Mouse (Mus musculus): ENCODE measurements around the gene Timm13. TPM values are rescaled to one million over a fixed set of nuclear protein-coding genes. Genes with fewer than 3 reads are reported as not detected.

The Timm13 gene
- polyA plus RNA-seq, 1 experiment from 2014 or later, result 266 TPM

DNA sequence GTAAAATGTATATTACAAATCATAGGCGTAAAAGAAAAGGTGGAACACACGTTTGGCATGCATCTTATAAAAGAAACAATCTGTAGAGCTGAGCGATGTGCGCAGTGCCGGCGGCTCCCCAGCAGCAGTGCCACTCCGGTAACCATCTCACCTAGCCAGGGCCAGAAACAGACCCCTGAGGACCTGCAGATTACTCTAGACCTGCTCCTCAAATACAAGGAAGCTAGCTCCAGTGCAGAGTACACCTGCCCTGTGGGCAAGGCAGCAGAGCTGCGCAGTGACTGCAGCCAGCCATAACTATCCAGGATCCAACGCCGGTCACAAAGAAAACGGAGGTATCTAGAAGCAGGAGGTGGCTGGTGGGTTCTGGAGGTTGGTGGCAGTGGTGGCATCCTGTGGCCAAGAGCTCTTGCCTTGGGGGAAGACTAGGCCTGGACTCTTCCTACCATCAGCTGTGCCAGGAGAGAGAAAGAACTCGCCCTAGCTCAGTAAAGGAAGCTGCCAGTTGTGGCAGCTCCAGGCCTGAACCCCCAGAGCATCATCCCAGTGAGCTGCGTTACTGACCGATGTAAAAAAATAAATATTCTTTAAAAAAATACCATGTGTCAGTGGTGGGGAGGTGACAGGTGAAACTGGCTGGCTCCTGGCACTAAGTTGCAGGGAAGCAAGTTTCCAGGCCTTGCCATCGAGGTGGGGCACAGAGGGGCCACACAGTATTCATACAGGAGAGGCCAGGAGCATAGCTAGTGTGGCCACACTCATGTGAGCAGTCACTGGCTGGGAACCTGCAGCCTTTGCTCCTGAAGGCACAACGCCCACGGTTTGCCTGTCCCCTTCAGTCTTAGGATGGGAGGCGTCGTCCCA is 872 bp upstream of the Timm13 start:
- WGBS (ENCODE audit: insufficient replicate concordance), result 86% methylated on average over 19 of the region's 19 CpGs
- peak overlapping the region; percentile 44 for H3K9ac ChIP-seq
- peak overlapping the region; percentile 89 for H3K4me2 ChIP-seq
- H3K36me3 ChIP-seq, result peaks cover 62% of the 10 kb centered on the region
- H3K4me1 ChIP-seq (replicated peaks), result peaks cover 37% of the 10 kb centered on the region
- peak overlapping the region; percentile 68 for H3K27ac ChIP-seq
- H3K9me3 ChIP-seq (replicated peaks), result no peaks in the 10 kb centered on the region
- DNase-seq, result no peak
- H3K4me3 ChIP-seq (replicated peaks), result peak overlapping the region; percentile 79
- ATAC-seq (ENCODE audit: low read depth), result no peak
- no peaks in the 10 kb centered on the region for H3K27me3 ChIP-seq

DNA sequence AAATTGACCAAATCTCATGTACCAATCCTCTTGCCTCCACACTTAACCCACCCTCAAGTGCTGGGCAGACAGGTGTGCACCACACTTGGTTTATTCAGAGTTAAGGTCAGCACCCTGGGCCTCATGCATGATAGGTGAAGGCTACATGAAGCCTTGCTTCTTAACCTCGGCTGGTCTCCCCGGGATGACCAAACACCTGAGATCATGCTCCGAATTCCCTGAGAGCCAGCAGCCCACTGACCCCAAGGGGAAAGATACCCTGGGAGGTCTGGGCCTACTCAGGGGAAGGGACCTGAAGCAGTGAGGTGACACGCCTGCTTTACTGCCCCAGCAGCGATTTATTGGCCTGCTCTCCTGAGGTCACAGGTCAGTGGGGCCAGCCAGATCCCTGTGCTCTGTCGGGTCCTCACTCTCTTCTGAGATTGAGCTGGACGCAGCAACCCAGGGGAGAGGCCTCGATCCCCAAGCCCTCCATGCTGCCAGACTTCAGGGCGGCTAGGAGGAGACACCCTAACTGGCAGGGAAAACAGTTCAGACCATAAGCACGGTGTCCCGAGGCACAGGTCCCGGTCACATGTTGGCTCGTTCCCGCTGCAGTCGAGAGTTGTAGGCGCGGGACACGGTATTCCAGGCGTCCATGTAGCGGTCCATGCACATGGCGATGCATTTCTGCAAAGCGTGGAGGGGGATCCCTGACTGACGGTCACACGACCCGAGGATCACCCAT is 1.0 kb downstream of the Timm13 start:
- Histone ChIP-seq H3K27ac (peak overlapping the region; percentile 86), H3K4me2 (peak overlapping the region; percentile 89), H3K9me3 (replicated peaks) (no peaks in the 10 kb centered on the region), H3K27me3 (no peaks in the 10 kb centered on the region), H3K4me1 (replicated peaks) (peaks cover 37% of the 10 kb centered on the region), H3K36me3 (peaks cover 45% of the 10 kb centered on the region), H3K9ac (peak overlapping the region; percentile 83), H3K4me3 (replicated peaks) (peak overlapping the region; percentile 79)
- ATAC-seq (ENCODE audit: low read depth) (no peak), DNase-seq (no peak)
- 13% methylated on average over 25 of the region's 25 CpGs for WGBS (ENCODE audit: insufficient replicate concordance)

DNA sequence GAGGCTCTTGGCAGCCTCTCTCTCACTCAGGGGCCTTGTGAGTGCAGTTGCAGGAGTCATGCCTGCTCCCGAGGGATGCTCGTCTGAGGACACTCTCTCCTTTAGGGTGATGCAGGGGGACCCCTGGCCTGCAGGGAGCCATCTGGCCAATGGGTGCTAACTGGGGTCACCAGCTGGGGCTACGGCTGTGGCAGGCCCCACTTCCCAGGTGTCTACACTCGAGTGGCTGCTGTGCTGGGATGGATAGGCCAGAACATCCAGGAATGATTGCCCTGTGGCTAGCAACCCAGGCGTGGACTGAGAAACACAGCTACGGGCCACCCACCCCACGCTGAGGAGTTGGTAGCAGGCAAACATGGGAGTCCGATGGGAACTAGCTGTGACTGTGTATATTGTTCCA is 1.7 kb downstream of the Timm13 start:
- DNase-seq (no peak), ATAC-seq (ENCODE audit: low read depth) (no peak)
- Histone ChIP-seq H3K36me3 (peaks cover 39% of the 10 kb centered on the region), H3K9ac (peak overlapping the region; percentile 83), H3K27ac (no peak overlapping the region), H3K9me3 (replicated peaks) (no peaks in the 10 kb centered on the region), H3K27me3 (no peaks in the 10 kb centered on the region), H3K4me1 (replicated peaks) (peaks cover 37% of the 10 kb centered on the region), H3K4me2 (peak overlapping the region; percentile 89), H3K4me3 (replicated peaks) (peak overlapping the region; percentile 79)
- 79% methylated on average over 8 of the region's 8 CpGs for WGBS (ENCODE audit: insufficient replicate concordance)

DNA sequence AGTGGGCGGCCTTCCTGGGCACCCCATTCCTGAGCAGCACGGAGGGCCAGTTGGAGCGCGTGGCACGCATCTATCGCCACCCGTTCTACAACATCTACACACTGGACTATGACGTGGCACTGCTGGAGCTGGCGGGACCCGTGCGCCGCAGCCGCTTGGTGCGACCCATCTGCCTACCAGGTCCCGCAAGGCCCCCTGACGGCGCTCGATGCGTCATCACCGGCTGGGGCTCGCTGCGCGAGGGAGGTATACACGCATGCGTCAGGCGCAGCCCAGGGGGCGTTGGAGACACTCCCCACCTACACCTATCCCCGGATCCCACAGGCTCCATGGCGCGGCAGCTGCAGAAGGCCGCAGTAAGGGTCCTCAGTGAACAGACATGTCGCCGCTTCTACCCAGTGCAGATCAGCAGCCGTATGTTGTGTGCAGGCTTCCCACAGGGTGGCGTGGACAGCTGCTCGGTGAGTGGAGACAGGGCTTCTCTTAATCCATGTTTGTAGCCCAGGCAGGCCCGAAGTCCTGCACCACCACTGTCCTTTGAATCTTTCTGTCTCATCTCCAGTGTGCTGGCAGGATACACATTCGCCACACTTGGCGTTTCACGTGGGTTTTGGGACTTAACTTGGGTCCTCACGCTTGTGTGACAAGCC is 2.8 kb downstream of the Timm13 start:
- DNase-seq (no peak), ATAC-seq (ENCODE audit: low read depth) (no peak)
- Histone ChIP-seq H3K36me3 (peaks cover 28% of the 10 kb centered on the region), H3K9ac (peak overlapping the region; percentile 7; the same call in 1 of the 2 replicates), H3K4me2 (peak overlapping the region; percentile 31), H3K27me3 (no peaks in the 10 kb centered on the region), H3K4me3 (replicated peaks) (no peak overlapping the region), H3K27ac (no peak overlapping the region; the same call in 1 of the 2 replicates), H3K4me1 (replicated peaks) (peaks cover 37% of the 10 kb centered on the region), H3K9me3 (replicated peaks) (no peaks in the 10 kb centered on the region)
- 57% methylated on average over 41 of the region's 41 CpGs for WGBS (ENCODE audit: insufficient replicate concordance)

GRCm38 (mm10) chr10:80896581-80897485 is 3.9 kb downstream of the Timm13 start:
- WGBS (ENCODE audit: insufficient replicate concordance), result 64% methylated on average over 24 of the region's 24 CpGs
- H3K4me3 ChIP-seq (replicated peaks), result no peak overlapping the region
- no peak overlapping the region for H3K9ac ChIP-seq
- H3K4me1 ChIP-seq (replicated peaks), result peaks cover 37% of the 10 kb centered on the region
- DNase-seq, result no peak
- ATAC-seq (ENCODE audit: low read depth), result no peak
- H3K27me3 ChIP-seq, result no peaks in the 10 kb centered on the region
- H3K4me2 ChIP-seq, result no peak overlapping the region
- H3K9me3 ChIP-seq (replicated peaks), result no peaks in the 10 kb centered on the region
- no peak overlapping the region for H3K27ac ChIP-seq
- H3K36me3 ChIP-seq, result peaks cover 21% of the 10 kb centered on the region

DNA sequence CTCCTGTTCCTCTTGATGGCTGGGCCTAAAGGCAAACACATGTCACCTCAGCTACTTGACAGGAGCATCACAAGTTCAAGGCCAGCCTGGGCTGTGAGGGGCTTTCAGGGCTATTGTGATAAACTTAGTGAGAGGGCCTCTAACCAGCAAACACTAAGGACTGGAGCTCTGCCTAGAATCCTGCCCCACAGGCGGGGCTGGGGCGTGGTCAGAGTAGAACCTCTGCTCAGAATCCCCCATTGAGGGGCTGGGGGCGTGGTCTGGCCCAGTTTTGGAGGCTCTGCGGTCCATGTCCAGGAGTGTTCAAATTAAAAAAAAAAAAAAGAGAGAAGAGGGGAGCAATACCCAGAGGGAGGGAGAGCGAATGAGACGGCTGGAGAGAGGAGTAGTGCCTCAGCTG is 5.1 kb downstream of the Timm13 start:
- Histone ChIP-seq H3K9ac (no peak overlapping the region), H3K36me3 (peaks cover 21% of the 10 kb centered on the region), H3K4me2 (no peak overlapping the region), H3K4me1 (replicated peaks) (peaks cover 30% of the 10 kb centered on the region), H3K27ac (no peak overlapping the region), H3K9me3 (replicated peaks) (no peaks in the 10 kb centered on the region), H3K27me3 (peaks cover 3% of the 10 kb centered on the region), H3K4me3 (replicated peaks) (no peak overlapping the region)
- WGBS (ENCODE audit: insufficient replicate concordance), result 56% methylated on average over 6 of the region's 6 CpGs
- DNase-seq (no peak), ATAC-seq (ENCODE audit: low read depth) (no peak)

DNA sequence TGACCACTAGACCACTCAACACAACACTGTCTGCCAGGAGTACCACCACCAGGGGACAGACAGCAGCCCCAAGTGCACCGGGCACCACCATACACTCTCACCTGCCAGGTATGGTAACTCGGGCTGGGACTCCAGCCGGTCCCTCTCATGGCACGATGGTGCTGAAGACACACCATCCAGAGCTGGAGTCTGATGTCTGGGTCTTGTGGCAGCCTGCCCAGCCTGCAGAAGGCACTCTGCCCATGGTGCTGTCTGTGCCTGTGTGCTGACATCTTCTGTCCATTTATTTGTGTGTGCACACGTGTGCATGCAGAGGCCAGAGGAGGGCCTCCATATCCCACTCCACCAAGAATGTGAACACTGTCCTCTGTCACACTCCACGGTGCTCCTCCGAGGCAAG is 5.7 kb downstream of the Timm13 start:
- Histone ChIP-seq H3K4me3 (replicated peaks) (no peak overlapping the region), H3K9ac (no peak overlapping the region), H3K36me3 (peaks cover 21% of the 10 kb centered on the region), H3K4me2 (no peak overlapping the region), H3K27ac (no peak overlapping the region), H3K9me3 (replicated peaks) (no peaks in the 10 kb centered on the region), H3K4me1 (replicated peaks) (peaks cover 30% of the 10 kb centered on the region), H3K27me3 (peaks cover 9% of the 10 kb centered on the region)
- ATAC-seq (ENCODE audit: low read depth), result no peak
- no peak for DNase-seq
- WGBS (ENCODE audit: insufficient replicate concordance), result 79% methylated on average over 7 of the region's 7 CpGs

DNA sequence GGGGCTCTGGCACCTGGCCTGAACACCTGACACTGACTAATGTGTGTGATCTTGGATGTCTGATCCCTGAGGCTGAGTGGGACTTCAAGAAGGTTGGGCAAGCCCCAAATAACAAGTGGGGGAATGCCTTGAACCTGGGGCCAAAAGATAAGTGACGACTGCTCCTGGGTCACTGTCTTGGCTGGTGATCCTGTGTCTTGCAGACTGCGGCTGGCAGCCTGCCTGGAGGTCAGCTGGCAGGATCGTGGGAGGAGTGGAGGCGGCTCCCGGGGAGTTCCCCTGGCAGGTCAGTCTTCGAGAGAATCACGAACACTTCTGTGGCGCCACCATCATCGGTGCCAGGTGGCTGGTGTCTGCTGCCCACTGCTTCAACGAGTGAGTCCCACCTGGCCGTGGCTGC is 13.6 kb downstream of the Timm13 start:
- H3K36me3 ChIP-seq, result no peaks in the 10 kb centered on the region
- no peak for DNase-seq

DNA sequence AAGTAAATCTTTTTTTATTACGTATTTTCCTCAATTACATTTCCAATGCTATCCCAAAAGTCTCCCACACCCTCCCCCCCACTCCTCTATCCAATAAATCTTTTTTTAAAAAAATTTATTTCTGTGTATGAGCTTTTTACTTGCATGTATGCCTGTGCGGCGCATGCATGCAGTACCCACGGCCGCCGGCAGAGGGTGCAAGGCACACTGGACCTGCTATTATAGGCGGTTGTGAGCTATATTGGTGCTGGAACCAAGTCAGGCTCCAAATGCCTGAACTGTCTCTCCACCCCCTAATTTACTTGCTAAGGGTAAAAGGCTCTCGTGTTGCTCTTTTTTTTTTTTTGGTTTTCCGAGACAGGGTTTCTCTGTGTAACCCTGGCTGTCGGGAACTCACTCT is 19.5 kb downstream of the Timm13 start:
- no peak overlapping the region for H3K27ac ChIP-seq
- no peak overlapping the region for H3K4me3 ChIP-seq (replicated peaks)
- 17% methylated on average over 10 of the region's 10 CpGs for WGBS (ENCODE audit: insufficient replicate concordance)
- H3K36me3 ChIP-seq, result no peaks in the 10 kb centered on the region
- peaks cover 43% of the 10 kb centered on the region for H3K4me1 ChIP-seq (replicated peaks)
- DNase-seq, result peak; percentile 75
- ATAC-seq (ENCODE audit: low read depth), result no peak
- H3K9ac ChIP-seq, result no peak overlapping the region
- no peak overlapping the region for H3K4me2 ChIP-seq
- peaks cover 11% of the 10 kb centered on the region for H3K27me3 ChIP-seq
- H3K9me3 ChIP-seq (replicated peaks), result no peaks in the 10 kb centered on the region

More for the DNA sequence above, 13.6 kb downstream of the Timm13 start:
- no peaks in the 10 kb centered on the region for H3K4me1 ChIP-seq (replicated peaks)
- H3K9me3 ChIP-seq (replicated peaks), result no peaks in the 10 kb centered on the region
- 52% methylated on average over 11 of the region's 11 CpGs for WGBS (ENCODE audit: insufficient replicate concordance)
- peaks cover 51% of the 10 kb centered on the region for H3K27me3 ChIP-seq
- no peak overlapping the region for H3K4me2 ChIP-seq
- H3K27ac ChIP-seq, result no peak overlapping the region
- no peak overlapping the region for H3K9ac ChIP-seq
- H3K4me3 ChIP-seq (replicated peaks), result no peak overlapping the region
- ATAC-seq (ENCODE audit: low read depth), result no peak

- Histone ChIP-seq H3K27ac (peak overlapping the region; percentile 83), H3K9ac (0 out of 2 replicates have a peak overlapping the region, but pooled peaks have one; percentile 27), H3K9me3 (replicated peaks) (no peaks in the 10 kb centered on the region), H3K4me2 (peak overlapping the region; percentile 43), H3K27me3 (peaks cover 10% of the 10 kb centered on the region), H3K4me1 (replicated peaks) (peaks cover 46% of the 10 kb centered on the region), H3K4me3 (replicated peaks) (no peak overlapping the region), H3K36me3 (no peaks in the 10 kb centered on the region)
- DNase-seq, result no peak
- no peak for ATAC-seq (ENCODE audit: low read depth)
- WGBS (ENCODE audit: insufficient replicate concordance), result 74% methylated on average over 2 of the region's 2 CpGs
These were observed 19.9 kb downstream of the Timm13 start for GRCm38 (mm10) chr10:80880901-80881300.

All from liver, embryonic 13.5 days (tissue).